Mouse (Mus musculus) liver, adult 2 months (tissue): ENCODE data around the gene Fam71a. TPM values are rescaled to one million over a fixed set of nuclear protein-coding genes. Genes with fewer than 3 reads are reported as not detected.

ENCODE experiments used
- DNase-seq: peaks from one replicate; pipeline ENCODE4 v3.0.0-alpha.2; 2011; ENCODE audit warnings: low read depth, low spot score; ENCODE audit errors: extremely low read depth
- H3K27ac ChIP-seq: fragments of 200-500 bp; replicated peaks from 2 replicates; pipeline ENCODE4 v1.5.1; 2012; ENCODE audit warnings: low read depth, mild to moderate bottlenecking, control low read depth, inconsistent platforms, low read length; ENCODE audit not compliant: insufficient read depth
- H3K27me3 ChIP-seq: fragments of 200-500 bp; 2 replicates; pipeline ENCODE4 v1.6.1; 2012; ENCODE audit warnings: mild to moderate bottlenecking, moderate library complexity, low read length, inconsistent platforms; ENCODE audit not compliant: control insufficient read depth, insufficient read depth
- H3K36me3 ChIP-seq: fragments of 200-500 bp; 2 replicates; pipeline ENCODE4 v1.6.1; 2012; ENCODE audit warnings: low read length, inconsistent platforms; ENCODE audit not compliant: control insufficient read depth, insufficient read depth
- H3K4me1 ChIP-seq: fragments of 200-500 bp; 2 replicates; pipeline ENCODE4 v1.6.1; 2011; ENCODE audit warnings: low read length; ENCODE audit not compliant: control insufficient read depth, insufficient read depth
- H3K4me3 ChIP-seq: fragments of 200-500 bp; 2 replicates; pipeline ENCODE4 v1.5.1; 2011; ENCODE audit warnings: low read depth, mild to moderate bottlenecking, control low read depth, low read length, moderate library complexity; ENCODE audit not compliant: insufficient read depth
- H3K79me2 ChIP-seq: fragments of 200-500 bp; 2 replicates; pipeline ENCODE4 v1.6.1; 2012; ENCODE audit warnings: inconsistent platforms, mild to moderate bottlenecking, low read length, moderate library complexity; ENCODE audit not compliant: control insufficient read depth, insufficient read depth
- H3K9ac ChIP-seq: fragments of 200-500 bp; 2 replicates; pipeline ENCODE4 v1.6.1; 2012; ENCODE audit warnings: low read depth, mild to moderate bottlenecking, control low read depth, inconsistent platforms, low read length
- CTCF ChIP-seq: fragments of 200-500 bp; IDR thresholded peaks from 2 replicates; pipeline ENCODE4 v1.5.1; 2011; ENCODE audit warnings: low read depth, low read length, control low read depth
- POLR2A ChIP-seq: fragments of 200-500 bp; IDR thresholded peaks from 2 replicates; pipeline ENCODE4 v1.6.1; 2011; ENCODE audit warnings: low read length, control low read depth; ENCODE audit not compliant: insufficient read depth; ENCODE audit errors: extremely low read depth
- WGBS: fragments of 180-500 bp; shearing (Covaris S2); methylation state at CpG from one replicate; pipeline ENCODE4 v1.1.7; 2018; 5-methylcytosine and 5-hydroxymethylcytosine counted together
- polyA plus RNA-seq: library from polyadenylated mRNA; depleted of rRNA; stranded (reverse); fragments of >200 nt; gene quantifications from 2 replicates; pipeline ENCODE4 v1.2.3, GENCODE M21; 2012; rRNA removed
- total RNA-seq: library from RNA; depleted of rRNA; stranded (reverse); fragments of >200 nt; gene quantifications from 2 replicates; pipeline ENCODE4 v1.2.3, GENCODE M21; 2014; rRNA removed

Gene Fam71a
- total and polyA plus RNA-seq, 2 experiments = not detected

DNA sequence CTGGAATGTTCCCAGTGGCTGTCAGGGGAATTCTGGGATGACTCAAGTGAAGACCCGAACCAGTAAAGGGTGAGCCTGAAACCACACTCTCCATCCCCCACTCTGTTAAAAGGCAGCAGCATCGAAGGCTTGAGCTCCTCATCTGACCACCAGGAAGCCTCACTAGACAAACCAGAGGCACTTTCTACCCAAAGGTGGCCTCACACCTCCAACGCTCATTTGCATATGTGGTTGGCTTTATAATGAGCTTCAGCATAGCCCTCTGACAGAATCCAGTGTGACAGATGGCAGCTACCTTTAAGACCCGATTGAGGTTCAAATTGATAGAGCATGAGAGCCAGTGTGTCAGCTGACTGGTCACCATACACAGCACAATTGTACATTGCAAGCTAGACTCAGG lies 40.3 kb downstream of the Fam71a start:
- Histone ChIP-seq H3K4me1 (peaks cover 1% of the 10 kb centered on the region; the same call in 1 of the 2 replicates), H3K9ac (no peak overlapping the region), H3K36me3 (no peaks in the 10 kb centered on the region), H3K27me3 (no peaks in the 10 kb centered on the region), H3K4me3 (no peak overlapping the region), H3K27ac (no peak overlapping the region), H3K79me2 (no peaks in the 10 kb centered on the region)
- TF ChIP-seq POLR2A = no peak
- no peak for TF ChIP-seq CTCF
- 69% methylated on average over 4 of the region's 4 CpGs for WGBS
- no peak for DNase-seq

DNA sequence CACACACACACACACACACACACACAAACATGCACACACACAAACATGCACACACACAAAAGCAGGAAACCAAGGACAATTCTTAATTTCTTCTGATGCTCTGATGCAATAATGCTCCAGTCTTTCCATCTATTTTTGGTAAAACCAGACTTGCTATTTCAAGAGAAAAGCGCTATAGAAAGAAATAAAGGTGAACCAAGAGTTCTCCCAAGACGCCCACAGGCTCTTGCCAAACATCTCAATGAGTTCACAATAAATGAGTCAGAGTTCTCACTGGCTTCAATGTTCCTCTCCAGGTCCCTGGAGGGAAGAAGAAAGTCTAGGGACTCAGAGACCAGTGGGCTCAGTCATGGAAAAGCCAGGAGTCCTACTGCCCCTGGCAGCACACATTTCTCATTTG lies 40.9 kb downstream of the Fam71a start:
- no peak for DNase-seq
- Histone ChIP-seq H3K27me3 (no peaks in the 10 kb centered on the region), H3K27ac (no peak overlapping the region), H3K9ac (no peak overlapping the region), H3K4me3 (no peak overlapping the region), H3K36me3 (no peaks in the 10 kb centered on the region), H3K79me2 (no peaks in the 10 kb centered on the region), H3K4me1 (peaks cover 1% of the 10 kb centered on the region; the same call in 1 of the 2 replicates)
- TF ChIP-seq CTCF (no peak), POLR2A (no peak)
- 93% methylated on average over 2 of the region's 2 CpGs for WGBS

DNA sequence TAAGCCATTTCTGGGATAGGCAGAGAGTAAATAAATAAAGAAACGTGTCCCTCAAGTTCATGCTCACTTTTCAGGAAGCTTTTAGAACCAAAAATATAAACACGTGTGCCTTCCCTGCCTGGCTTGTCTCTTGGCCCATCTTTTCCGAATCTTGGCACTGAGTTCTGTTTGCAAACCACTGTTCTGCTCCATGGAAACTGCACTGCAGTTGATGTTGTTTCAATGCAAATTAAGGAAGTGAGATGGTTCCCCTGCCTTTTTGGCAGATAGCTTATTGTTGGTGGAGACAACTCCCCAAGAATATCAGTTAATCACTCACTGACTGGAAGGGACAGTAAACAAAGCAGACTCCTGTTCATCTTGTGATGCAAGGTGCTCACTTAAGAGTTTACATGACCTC lies 41.9 kb downstream of the Fam71a start:
- no peak overlapping the region for H3K9ac ChIP-seq
- TF ChIP-seq POLR2A (no peak), CTCF (no peak)
- H3K4me3 ChIP-seq = no peak overlapping the region
- peak; percentile 27 for DNase-seq
- no peak overlapping the region for H3K27ac ChIP-seq
- H3K27me3 ChIP-seq = no peaks in the 10 kb centered on the region
- WGBS = 57% methylated on average over 3 of the region's 3 CpGs
- no peaks in the 10 kb centered on the region for H3K36me3 ChIP-seq
- peaks cover 1% of the 10 kb centered on the region; the same call in 1 of the 2 replicates for H3K4me1 ChIP-seq
- no peaks in the 10 kb centered on the region for H3K79me2 ChIP-seq

GRCm38 (mm10) chr1:191115514-191116238 lies 48.9 kb downstream of the Fam71a start:
- Histone ChIP-seq H3K79me2 (no peaks in the 10 kb centered on the region), H3K9ac (no peak overlapping the region), H3K36me3 (no peaks in the 10 kb centered on the region), H3K27ac (peak overlapping the region; percentile 31), H3K27me3 (no peaks in the 10 kb centered on the region), H3K4me3 (no peak overlapping the region), H3K4me1 (no peaks in the 10 kb centered on the region)
- no peak for TF ChIP-seq CTCF
- TF ChIP-seq POLR2A = no peak
- 86% methylated on average over 11 of the region's 11 CpGs for WGBS
- DNase-seq = no peak

GRCm38 (mm10) chr1:191114868-191115267 lies 49.7 kb downstream of the Fam71a start:
- Histone ChIP-seq H3K4me3 (no peak overlapping the region), H3K27ac (peak overlapping the region; percentile 31), H3K4me1 (no peaks in the 10 kb centered on the region), H3K9ac (no peak overlapping the region), H3K36me3 (no peaks in the 10 kb centered on the region), H3K79me2 (no peaks in the 10 kb centered on the region), H3K27me3 (no peaks in the 10 kb centered on the region)
- WGBS = 71% methylated on average over 7 of the region's 7 CpGs
- DNase-seq = no peak
- TF ChIP-seq POLR2A = no peak

Other genes with a start within 250 kb of the Fam71a start
- gene Angel2, start 239.7 kb downstream of the Fam71a start, total RNA-seq = 20.4 and 20.7 TPM in 2 replicates
- gene Angel2, start 239.7 kb downstream of the Fam71a start, polyA plus RNA-seq = 11.4 and 11.7 TPM in 2 replicates
- gene Vash2, start 185.5 kb downstream of the Fam71a start, total RNA-seq = under 0.01 TPM in 1 of 2 replicates, not detected in the other
- gene Vash2, start 185.5 kb downstream of the Fam71a start, polyA plus RNA-seq = not detected in 2 replicates
- gene Flvcr1, start 138.7 kb downstream of the Fam71a start, total RNA-seq = 4.0 and 4.1 TPM in 2 replicates
- gene Flvcr1, start 138.7 kb downstream of the Fam71a start, polyA plus RNA-seq = 2.1 and 2.7 TPM in 2 replicates
- gene Spata45, start 128.2 kb downstream of the Fam71a start, total RNA-seq = not detected in 2 replicates
- gene Spata45, start 128.2 kb downstream of the Fam71a start, polyA plus RNA-seq = not detected in 2 replicates
- 9.3 and 16.3 TPM in 2 replicates for gene Tatdn3, start 101.9 kb downstream of the Fam71a start, total RNA-seq
- gene Tatdn3, start 101.9 kb downstream of the Fam71a start, polyA plus RNA-seq = 5.0 and 9.4 TPM in 2 replicates
- 0.34 and 0.46 TPM in 2 replicates for gene Nsl1, start 101.8 kb downstream of the Fam71a start, total RNA-seq
- 0.04 and 0.11 TPM in 2 replicates for gene Nsl1, start 101.8 kb downstream of the Fam71a start, polyA plus RNA-seq
- 1.6 and 2.2 TPM in 2 replicates for gene Batf3, start 67.0 kb downstream of the Fam71a start, total RNA-seq
- gene Batf3, start 67.0 kb downstream of the Fam71a start, polyA plus RNA-seq = 2.5 and 2.9 TPM in 2 replicates
- gene Atf3, start 53.2 kb upstream of the Fam71a start, total RNA-seq = 0.55 and 1.1 TPM in 2 replicates
- gene Atf3, start 53.2 kb upstream of the Fam71a start, polyA plus RNA-seq = 0.55 and 0.81 TPM in 2 replicates
- gene Nenf, start 153.4 kb upstream of the Fam71a start, total RNA-seq = 21.0 and 24.3 TPM in 2 replicates
- 22.2 and 31.5 TPM in 2 replicates for gene Nenf, start 153.4 kb upstream of the Fam71a start, polyA plus RNA-seq
- 1.0 and 1.9 TPM in 2 replicates for gene Tmem206, start 161.1 kb upstream of the Fam71a start, total RNA-seq
- 1.4 and 1.5 TPM in 2 replicates for gene Tmem206, start 161.1 kb upstream of the Fam71a start, polyA plus RNA-seq
- gene Ppp2r5a, start 238.5 kb upstream of the Fam71a start, total RNA-seq = 149 and 170 TPM in 2 replicates
- gene Ppp2r5a, start 238.5 kb upstream of the Fam71a start, polyA plus RNA-seq = 75.3 and 80.3 TPM in 2 replicates